Mouse (Mus musculus): ENCODE results near the gene Spg21.

The Spg21 gene

DNA sequence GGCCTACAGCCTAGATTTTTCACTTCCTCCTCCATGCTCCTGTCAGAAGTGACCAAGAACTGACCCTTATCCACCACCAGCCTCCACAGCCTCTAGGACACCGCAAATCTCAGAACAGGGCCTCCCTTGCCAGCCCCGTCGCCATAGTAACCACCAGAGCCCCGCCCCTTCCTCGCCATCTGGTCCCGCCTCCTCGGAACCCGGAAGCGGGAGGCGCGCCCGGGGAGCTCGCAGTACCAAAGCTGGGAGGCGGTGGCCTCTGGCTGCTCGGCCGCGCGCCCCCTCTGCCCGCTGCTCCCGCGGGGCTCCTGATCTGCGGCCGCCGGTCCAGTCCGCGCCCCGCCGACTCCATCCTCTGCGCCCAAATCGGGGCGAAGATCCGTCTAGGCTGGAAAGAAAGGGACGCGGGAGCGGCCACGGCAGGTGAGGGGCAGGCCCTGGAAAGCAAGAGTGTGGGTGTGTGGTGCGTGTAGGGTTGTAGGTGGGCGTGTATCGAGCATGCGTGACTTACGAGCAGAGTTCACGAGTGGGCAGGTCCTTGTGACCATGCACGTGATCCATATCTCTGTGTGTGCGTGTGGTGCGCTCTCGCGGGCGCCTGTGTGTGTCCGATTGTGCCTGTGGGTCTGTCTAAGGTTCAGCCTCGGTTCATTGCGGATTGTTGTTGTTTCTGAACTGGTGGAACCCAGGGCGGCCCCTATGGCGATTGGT is at the start of gene Spg21:
TSS of gene Spg21 (plus strand) at position 216 of the 711 bp plus-strand sequence.
- DNase-seq (ENCODE audit: low read depth, low spot score) = peak; percentile 93

GRCm38 (mm10) chr9:65411326-65411725 is 49.4 kb upstream of the Spg21 start:
- no peak for DNase-seq (ENCODE audit: low read depth, low spot score)

DNA sequence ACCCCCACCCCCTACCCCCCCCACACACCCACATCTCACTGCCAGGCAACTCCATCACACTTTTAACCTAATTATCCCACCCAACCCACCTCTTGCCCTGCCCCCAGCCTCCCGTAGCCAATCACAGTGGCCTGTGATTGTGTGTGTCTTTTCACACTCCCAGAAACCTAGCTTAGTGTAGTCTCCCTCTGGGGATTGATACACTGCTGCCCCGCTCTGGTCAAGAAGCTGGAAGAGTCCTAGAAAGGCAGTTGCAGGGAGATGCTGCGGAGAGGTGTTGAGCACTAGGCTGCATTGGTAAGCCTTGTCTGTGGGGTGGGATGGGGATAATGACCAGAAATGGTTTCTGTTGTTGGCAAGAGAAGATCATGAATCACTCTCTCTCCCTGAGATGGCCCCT is 43.0 kb upstream of the Spg21 start:
- DNase-seq (ENCODE audit: low read depth, low spot score) = peak; percentile 31

GRCm38 (mm10) chr9:65419633-65420032 is 41.1 kb upstream of the Spg21 start:
- no peak for DNase-seq (ENCODE audit: low read depth, low spot score)

- DNase-seq (ENCODE audit: low read depth, low spot score) = no peak
Observed at GRCm38 (mm10) chr9:65422760-65423501, 37.8 kb upstream of the Spg21 start, which contains the start of gene Slc51b. Slc51b (minus strand) TSS chr9:65422955.

- no peak for DNase-seq (ENCODE audit: low read depth, low spot score)
Observed at GRCm38 (mm10) chr9:65424393-65424792, 36.4 kb upstream of the Spg21 start.

DNA sequence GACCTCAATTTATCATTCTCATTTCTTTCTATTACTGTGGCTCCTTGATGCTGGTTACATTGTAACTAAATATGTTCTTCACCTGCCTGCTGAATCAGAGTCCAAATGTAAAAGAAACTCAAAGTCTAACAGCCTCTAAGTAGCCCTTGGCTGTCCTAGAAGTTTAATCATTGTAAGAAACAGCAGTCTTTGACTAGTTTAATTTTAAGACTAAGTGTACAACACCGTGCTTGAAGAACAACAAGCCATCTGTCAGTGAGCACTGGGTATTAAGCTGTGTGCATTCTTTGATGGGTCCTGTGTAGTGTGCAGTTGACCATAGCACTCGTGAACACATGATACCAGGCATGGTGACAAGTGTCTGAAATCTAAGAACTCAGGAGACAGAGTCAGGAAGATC is 33.2 kb upstream of the Spg21 start:
- no peak for DNase-seq (ENCODE audit: low read depth, low spot score)

DNA sequence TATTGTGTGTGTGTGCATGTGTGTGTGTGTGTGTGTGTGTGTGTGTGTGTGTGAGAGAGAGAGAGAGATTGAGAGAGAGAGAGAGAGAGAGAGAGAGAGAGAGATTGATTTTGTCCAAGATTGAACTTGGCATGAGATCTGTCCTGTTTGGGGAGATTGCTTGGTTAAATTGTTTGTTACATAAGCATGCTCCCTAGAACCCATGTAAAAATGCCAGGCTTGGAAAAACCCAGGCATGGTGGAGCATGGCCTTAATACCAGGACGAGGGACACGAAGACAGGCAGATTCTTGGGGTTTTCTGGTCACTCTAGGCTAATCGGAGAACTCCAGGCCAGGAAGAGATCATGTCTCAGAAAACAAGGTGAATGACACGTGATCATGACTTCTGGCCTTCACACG is 32.7 kb upstream of the Spg21 start:
- no peak for DNase-seq (ENCODE audit: low read depth, low spot score)

DNA sequence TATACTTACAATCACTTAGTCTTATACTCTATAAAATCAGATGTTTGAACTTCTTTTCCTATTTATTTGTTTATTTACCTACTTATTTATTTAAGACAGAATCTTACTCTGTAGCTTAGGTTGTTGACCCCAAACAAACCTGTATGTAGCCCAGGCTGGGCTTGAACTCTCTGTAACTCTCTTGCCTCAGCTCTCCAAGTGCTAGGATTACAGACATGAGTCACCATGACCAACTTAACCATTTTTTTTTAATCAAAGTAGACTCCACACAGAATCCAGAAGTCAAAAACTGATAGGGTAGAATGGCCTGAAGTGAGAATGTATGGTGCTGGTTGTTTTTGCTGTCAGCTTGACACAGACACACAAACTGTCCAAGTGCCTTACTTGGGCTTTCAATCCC is 30.3 kb upstream of the Spg21 start:
- no peak for DNase-seq (ENCODE audit: low read depth, low spot score)

GRCm38 (mm10) chr9:65430921-65431320 is 29.8 kb upstream of the Spg21 start:
- no peak for DNase-seq (ENCODE audit: low read depth, low spot score)

DNA sequence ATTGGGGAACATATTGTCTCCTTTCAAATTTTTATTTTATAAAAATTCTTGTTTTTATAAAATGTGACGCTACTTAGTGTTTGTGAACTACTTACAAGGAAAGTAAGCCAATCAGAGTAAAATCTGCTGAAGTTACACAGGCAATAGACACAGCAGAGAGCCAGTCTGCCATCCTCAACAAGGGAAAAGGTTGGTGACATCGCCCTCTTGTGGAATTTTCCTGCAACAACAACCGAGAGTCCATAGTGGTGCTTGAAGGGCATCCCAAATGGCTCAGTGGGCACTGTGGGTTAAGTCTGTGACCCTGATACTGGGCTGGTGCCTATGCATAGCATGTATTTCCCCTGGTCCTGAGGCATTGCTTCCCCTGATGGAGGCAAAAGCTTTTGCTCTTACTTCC is 28.5 kb upstream of the Spg21 start:
- peak; percentile 77 for DNase-seq (ENCODE audit: low read depth, low spot score)

DNA sequence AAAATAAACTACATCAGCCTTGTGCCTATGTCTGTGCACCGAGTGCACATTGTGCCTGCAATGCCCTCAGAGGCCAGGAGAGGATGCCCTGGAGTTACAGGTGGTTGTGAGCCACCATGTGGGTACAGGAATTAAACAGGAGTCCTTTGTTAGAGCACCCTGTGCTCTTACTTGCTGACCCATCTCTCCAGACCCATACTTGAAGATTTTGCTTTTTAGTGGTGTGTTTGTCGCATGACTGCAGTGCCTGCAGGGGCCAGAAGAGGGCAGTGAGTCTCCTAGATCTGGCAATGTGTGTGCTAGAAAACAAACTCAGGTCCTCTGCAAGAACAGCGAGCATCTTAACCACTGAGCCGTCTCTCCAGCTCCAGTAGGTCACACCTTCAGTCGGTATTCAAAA is 26.6 kb upstream of the Spg21 start:
- peak; percentile 83 for DNase-seq (ENCODE audit: low read depth, low spot score)

GRCm38 (mm10) chr9:65435211-65435610 is 25.5 kb upstream of the Spg21 start:
- DNase-seq (ENCODE audit: low read depth, low spot score) = no peak

DNA sequence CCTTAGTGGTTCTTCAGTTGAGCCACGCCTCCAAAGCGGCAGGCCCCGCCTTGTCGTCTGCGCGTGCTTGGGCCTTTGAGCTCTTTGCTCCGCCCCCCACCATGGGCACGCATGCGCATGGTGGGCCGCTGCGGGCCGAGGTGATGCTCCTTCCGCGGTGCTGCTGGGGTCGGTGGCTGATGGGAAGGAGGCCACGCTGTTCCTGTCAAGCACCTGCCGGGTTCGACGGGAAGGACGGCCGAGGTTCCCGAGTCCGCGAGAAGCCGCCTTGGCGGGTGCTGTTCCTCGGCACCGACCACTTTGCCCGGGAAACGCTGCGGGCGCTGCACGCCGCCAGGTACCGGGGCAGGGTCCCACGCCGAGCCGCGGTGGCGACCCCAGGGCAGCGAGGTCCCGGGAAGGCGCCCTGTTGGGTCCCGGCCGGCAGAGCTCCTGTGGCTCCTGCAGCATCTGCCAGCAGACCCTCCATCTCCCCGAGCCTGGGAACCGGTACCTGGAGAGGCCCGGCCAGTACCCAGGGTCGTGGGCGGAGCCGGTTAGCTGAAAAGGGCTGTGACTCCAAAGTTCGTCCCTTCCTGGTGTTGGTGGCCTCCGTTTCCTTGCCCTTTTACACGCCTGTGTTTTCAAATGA is 25.0 kb upstream of the Spg21 start, which contains the start of gene Mtfmt:
TSS of gene Mtfmt (plus strand) at position 112 of the 631 bp plus-strand sequence.
- DNase-seq (ENCODE audit: low read depth, low spot score) = peak; percentile 96

DNA sequence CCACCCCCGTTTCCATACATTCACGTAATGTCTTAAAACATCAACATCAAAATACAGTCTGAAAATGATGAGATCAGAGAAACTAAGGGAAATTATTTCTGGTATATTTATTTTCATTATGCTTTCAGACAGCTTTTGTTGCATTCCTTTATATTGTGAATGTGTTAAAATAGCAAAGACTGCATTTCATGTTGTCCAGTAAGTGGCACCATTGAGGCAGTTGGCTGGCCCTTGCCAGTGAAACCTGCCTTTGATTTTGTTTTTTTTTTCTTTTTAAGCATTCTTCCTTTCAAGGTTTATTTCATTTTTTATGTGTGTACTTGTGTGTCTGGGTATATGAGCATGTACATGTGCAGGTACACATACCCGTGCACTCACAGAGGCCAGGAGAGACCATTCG is 16.1 kb upstream of the Spg21 start:
- DNase-seq (ENCODE audit: low read depth, low spot score) = no peak

- DNase-seq (ENCODE audit: low read depth, low spot score) = peak; percentile 77
Observed at GRCm38 (mm10) chr9:65447951-65448350, 12.8 kb upstream of the Spg21 start.

- no peak for DNase-seq (ENCODE audit: low read depth, low spot score)
Observed at GRCm38 (mm10) chr9:65458975-65459374, 1.8 kb upstream of the Spg21 start.

- no peak for DNase-seq (ENCODE audit: low read depth, low spot score)
Observed at GRCm38 (mm10) chr9:65460198-65460597, 549 bp upstream of the Spg21 start.

DNA sequence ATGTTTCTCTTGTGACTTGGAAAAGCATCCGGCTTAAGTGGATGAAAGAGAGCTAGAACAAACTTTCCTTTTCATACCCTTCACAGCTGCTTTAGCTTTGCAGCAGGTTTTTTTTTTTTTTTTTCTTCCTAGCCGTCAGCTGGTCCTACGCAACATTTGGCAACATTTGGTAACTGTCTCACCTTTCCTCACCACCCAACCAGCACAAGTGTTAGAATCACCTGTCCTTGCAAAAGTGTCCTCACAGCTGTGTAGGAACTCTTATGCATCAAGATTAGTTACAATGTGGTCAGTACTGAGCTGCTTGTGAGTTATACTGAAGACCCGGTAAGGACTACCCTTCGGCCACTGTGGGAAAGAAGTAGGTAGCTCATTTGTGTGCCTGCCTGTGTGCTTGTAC is 1.8 kb downstream of the Spg21 start:
- no peak for DNase-seq (ENCODE audit: low read depth, low spot score)

DNA sequence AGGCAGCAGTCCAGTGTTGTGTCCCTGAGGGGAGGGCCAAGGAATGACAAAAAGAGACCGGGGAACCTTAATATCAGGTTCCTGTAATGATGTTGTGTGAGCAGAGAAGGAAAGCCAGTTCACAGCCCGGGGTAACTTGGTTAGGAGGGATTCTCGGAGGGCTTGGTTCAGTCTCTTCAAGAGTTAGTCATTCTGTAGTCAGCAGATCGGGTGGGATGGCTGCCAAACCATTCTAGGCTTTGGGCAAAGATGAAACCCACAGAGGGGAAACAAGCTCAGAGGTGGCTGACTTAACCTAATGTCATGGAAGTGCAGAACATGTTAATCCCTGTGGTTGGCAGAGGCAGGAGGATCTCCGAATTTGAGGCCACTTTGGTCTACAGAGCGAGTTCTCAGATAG is 3.4 kb downstream of the Spg21 start:
- no peak for DNase-seq (ENCODE audit: low read depth, low spot score)

DNA sequence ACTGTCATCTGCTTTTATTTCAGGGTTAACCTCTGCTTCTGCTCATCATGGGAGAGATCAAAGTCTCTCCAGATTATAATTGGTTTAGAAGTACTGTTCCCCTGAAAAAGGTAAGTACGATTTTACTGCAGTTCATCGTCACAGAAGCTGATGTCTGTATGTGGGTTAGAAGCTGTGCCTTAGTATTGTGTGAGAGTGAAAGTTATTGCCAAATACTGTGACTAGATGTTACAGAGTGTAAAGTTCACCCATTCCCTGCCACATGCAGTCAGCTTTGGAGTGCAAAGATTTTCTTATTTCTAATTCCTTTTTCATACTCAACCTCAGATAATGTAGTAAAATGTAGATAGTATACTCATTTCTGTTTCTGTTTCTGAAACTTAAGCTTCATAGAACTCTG is 4.5 kb downstream of the Spg21 start:
- DNase-seq (ENCODE audit: low read depth, low spot score) = no peak

- no peak for DNase-seq (ENCODE audit: low read depth, low spot score)
Observed at GRCm38 (mm10) chr9:65467686-65468085, 6.9 kb downstream of the Spg21 start.

DNA sequence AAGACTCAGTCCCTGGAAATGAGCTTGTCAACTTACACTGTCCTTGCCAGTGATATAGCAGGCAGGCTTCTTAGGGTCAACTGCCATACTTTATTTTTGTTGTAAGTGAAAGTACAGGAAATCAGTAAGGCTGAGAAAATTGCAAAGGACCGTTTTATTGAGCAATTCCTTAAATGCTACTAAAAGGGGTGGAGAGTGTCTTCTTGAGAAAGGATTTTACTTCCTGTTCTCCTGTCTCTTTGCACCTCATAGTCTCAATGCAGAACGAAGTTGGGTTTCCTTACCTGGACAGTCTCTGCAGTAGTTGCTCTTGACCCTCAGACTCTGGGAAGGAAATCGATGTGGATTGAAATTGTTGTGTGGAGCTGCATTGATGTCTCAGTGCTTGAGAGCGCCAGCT is 12.0 kb downstream of the Spg21 start:
- DNase-seq (ENCODE audit: low read depth, low spot score) = no peak
